Comparison of ENCODE assay signal across 21 mouse cellular contexts in the genomic region with DNA sequence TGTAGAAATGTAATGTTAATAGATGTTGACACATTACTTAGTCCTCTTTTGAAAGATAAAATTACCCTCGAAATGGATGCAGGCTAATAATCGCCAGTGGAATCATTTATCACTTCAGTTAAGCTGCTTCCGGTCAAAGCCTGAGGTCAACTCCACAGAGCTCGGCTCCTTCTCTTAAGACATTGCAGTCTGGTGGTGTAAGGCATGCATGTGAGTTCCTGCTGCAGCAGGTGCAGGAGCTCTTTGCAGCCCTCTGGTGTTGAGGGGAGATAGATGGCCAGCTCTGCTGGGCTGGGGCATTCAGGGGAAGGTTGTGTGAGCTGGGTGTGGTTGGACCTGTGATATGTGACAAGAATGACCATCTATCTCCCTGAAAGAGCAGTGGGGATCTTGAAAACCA.
DNase-seq lines count a peak whose midpoint lies in the region; ATAC-seq and TF ChIP-seq lines count a peak whose summit lies in the region.
"Had no signal": no experiment of that assay in that cellular context is flagged by ENCODE, and none has a peak within 500 bp of the region (broad histone marks: within the 10 kb centered on the region; RNA-seq: fewer than 3 reads in every experiment).

No protein-coding gene starts in this region.

- peak; percentile 66 for ATAC-seq in common myeloid progenitor, adult 5-6 weeks (replicated peaks; ENCODE audit: low read depth, poor library complexity, severe bottlenecking)
- ATAC-seq in monocyte, adult 5-6 weeks (replicated peaks; ENCODE audit: insufficient number of reproducible peaks, low FRiP score, low TSS enrichment, poor library complexity, severe bottlenecking) = 0 out of 2 replicates have a peak, but pooled peaks have one; percentile 51
- ATAC-seq in frontal cortex, adult (ENCODE audit: low TSS enrichment) = no peak
- ATAC-seq: activated CD4-positive, CD25-positive, alpha-beta regulatory T cell, adult 4 months; forebrain, embryonic 15.5 days; Patski had no signal

- no peak overlapping the region for H3K4me3 ChIP-seq in layer of hippocampus, adult 2 months
- H3K4me3 ChIP-seq in limb, embryonic 10.5 days = no peak overlapping the region
- H3K4me3 ChIP-seq: embryonic facial prominence, embryonic 10.5 days; forebrain, embryonic 10.5 days; forebrain, embryonic 15.5 days; heart, embryonic 13.5 days; hindbrain, embryonic 13.5 days had no signal

- no peak for DNase-seq in layer of hippocampus, adult 2 months (ENCODE audit: low spot score in 2 of 2)
- no peak for DNase-seq in layer of hippocampus, postnatal 25 days (ENCODE audit: extremely low spot score in 1 of 2, low spot score in 1 of 2)
- DNase-seq in limb, embryonic 10.5 days (ENCODE audit: low spot score) = no peak
- DNase-seq in lung, postnatal 36 days = no peak
- DNase-seq: adrenal gland, postnatal 14 days; cerebellum, adult 11-12 months; cerebellum, adult 9-10 months; cerebellum, postnatal 25 days; gastrocnemius, postnatal 10 days; heart, postnatal 4 days had no signal

- peaks cover 14% of the 10 kb centered on the region for H3K4me1 ChIP-seq in limb, embryonic 10.5 days
- H3K4me1 ChIP-seq: embryonic facial prominence, embryonic 10.5 days; forebrain, embryonic 15.5 days; heart, embryonic 13.5 days; hindbrain, embryonic 13.5 days had no signal

- H3K27me3 ChIP-seq in limb, embryonic 10.5 days (ENCODE audit: low read depth, poor library complexity, severe bottlenecking) = no peaks in the 10 kb centered on the region
- H3K27me3 ChIP-seq: CH12.LX; forebrain, embryonic 15.5 days; heart, embryonic 13.5 days; hindbrain, embryonic 13.5 days had no signal

- TF ChIP-seq CTCF in layer of hippocampus, adult 2 months (conservative IDR thresholded peaks at IDR 0.05) = peak; percentile 26; the same call in 1 of the 2 replicates

- H3K9me3 ChIP-seq in limb, embryonic 10.5 days (replicated peaks) = no peaks in the 10 kb centered on the region
- H3K9me3 ChIP-seq: embryonic facial prominence, embryonic 10.5 days; forebrain, embryonic 10.5 days; forebrain, embryonic 15.5 days; heart, embryonic 13.5 days; hindbrain, embryonic 13.5 days had no signal

- WGBS in limb, embryonic 10.5 days = 78% methylated on average over 4 of the region's 4 CpGs

- H3K27ac ChIP-seq in layer of hippocampus, adult 2 months = no peak overlapping the region
- H3K27ac ChIP-seq in limb, embryonic 10.5 days = 0 out of 2 replicates have a peak overlapping the region, but pooled peaks have one; percentile 46
- H3K27ac ChIP-seq: embryonic facial prominence, embryonic 10.5 days; forebrain, embryonic 15.5 days; heart, embryonic 13.5 days; hindbrain, embryonic 13.5 days had no signal

- H3K36me3 ChIP-seq in limb, embryonic 10.5 days = no peaks in the 10 kb centered on the region
- H3K36me3 ChIP-seq: embryonic facial prominence, embryonic 10.5 days; forebrain, embryonic 10.5 days; forebrain, embryonic 15.5 days; heart, embryonic 13.5 days; hindbrain, embryonic 13.5 days had no signal
